Mouse (Mus musculus) neural tube, embryonic 14.5 days (tissue): Measurements from ENCODE around the gene Zbtb49. TPM values are rescaled to one million over a fixed set of nuclear protein-coding genes. Genes with fewer than 3 reads are reported as not detected.

ENCODE experiments used
- ATAC-seq: fragments of 200-750 bp; cut with Nextera tagmentation; 2 replicates; pipeline ENCODE4 v1.8.0; 2017; ENCODE audit warnings: low read depth, mild to moderate bottlenecking, moderate TSS enrichment, moderate library complexity
- H3K27ac ChIP-seq: fragments of 300-500 bp; sonication (generic); 2 replicates; pipeline ENCODE4 v1.5.1; 2014; ENCODE audit warnings: low read depth, mild to moderate bottlenecking, control low read depth, low read length, moderate library complexity, mixed read lengths
- H3K27me3 ChIP-seq: fragments of 300-500 bp; sonication (generic); 2 replicates; pipeline ENCODE4 v1.6.1; 2014; ENCODE audit warnings: low read length; ENCODE audit not compliant: control insufficient read depth, insufficient read depth
- H3K36me3 ChIP-seq: fragments of 300-500 bp; sonication (generic); 2 replicates; pipeline ENCODE4 v1.6.1; 2014; ENCODE audit warnings: low read length, mixed read lengths; ENCODE audit not compliant: control insufficient read depth, insufficient read depth
- H3K4me1 ChIP-seq: fragments of 300-500 bp; sonication (generic); 2 replicates; pipeline ENCODE4 v1.6.1; 2014; ENCODE audit warnings: low read length; ENCODE audit not compliant: control insufficient read depth, insufficient read depth
- H3K4me2 ChIP-seq: fragments of 300-500 bp; sonication (generic); 2 replicates; pipeline ENCODE4 v1.6.1; 2014; ENCODE audit warnings: mild to moderate bottlenecking, low read depth, low read length, control low read depth
- H3K4me3 ChIP-seq: fragments of 300-500 bp; sonication (generic); 2 replicates; pipeline ENCODE4 v1.5.1; 2014; ENCODE audit warnings: low read depth, low read length, control low read depth, mixed read lengths
- H3K9ac ChIP-seq: fragments of 300-500 bp; sonication (generic); replicated peaks from 2 replicates; pipeline ENCODE4 v1.6.1; 2014; ENCODE audit warnings: low read depth, mild to moderate bottlenecking, control low read depth, low read length, mixed read lengths
- H3K9me3 ChIP-seq: fragments of 300-500 bp; sonication (generic); 2 replicates; pipeline ENCODE4 v1.6.1; 2016; ENCODE audit warnings: low read length; ENCODE audit not compliant: control insufficient read depth
- WGBS: fragments of 180-500 bp; shearing (Covaris S2); extraction: QIAGEN DNeasy Blood & Tissue Kit; methylation state at CpG from one replicate; pipeline ENCODE4 v1.1.7; 2014; 5-methylcytosine and 5-hydroxymethylcytosine counted together
- polyA plus RNA-seq: library from polyadenylated mRNA; unstranded; fragments of >200 nt; fragmentation: Nextera tagmentation; extraction: Ambion mirVana; gene quantifications from 2 replicates; pipeline ENCODE4 v1.2.1, GENCODE M21; 2014

The Zbtb49 gene
- polyA plus RNA-seq, 1 experiment from 2014 or later: 20.3 TPM

DNA sequence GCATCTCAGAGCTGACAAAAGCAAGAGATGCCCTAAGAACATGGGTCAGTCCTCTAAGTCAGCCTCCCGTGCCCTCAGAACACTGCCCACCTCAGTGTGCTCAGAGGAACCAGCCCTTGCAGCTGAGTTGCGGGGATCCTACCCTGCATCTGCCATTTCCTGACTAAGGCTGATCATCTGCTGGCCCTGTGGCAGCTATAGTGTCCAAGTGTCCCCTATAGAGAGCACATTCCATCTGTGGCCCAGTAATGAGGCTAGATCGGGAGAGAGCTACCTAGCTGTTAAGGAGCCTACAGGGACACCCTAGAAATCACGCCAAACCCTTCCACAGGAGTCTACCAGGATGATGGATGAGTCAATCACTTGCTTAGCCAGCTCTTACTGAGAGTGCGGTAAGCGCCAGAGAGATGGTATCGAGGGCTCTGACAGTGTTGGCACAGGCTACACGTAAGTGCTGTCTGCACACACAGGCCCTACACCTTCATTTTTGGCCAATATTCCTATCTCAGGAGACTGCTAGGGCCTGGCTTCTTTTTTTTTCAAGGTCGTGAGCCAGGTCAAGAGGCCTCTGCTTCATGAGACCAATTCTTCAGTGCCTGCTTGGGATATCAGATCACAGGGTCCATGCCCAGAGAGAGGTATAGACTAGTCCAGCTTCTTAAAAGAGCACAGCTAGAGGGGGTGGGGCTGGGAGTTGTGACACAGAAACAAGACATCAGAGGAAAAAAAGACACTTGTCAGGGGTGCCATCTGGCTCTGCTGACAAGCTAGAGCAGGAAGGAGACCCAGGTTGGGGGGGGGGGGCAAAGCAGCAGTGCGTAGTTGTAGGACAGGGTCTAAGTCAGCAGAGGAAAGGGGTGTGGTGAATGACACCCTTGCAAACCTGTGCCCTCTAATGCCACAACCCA lies 67.8 kb downstream of the Zbtb49 start:
- ATAC-seq: no peak
- Histone ChIP-seq H3K4me3 (no peak overlapping the region), H3K4me2 (peak overlapping the region; percentile 32), H3K4me1 (peaks cover 68% of the 10 kb centered on the region), H3K36me3 (peaks cover 83% of the 10 kb centered on the region), H3K27ac (no peak overlapping the region), H3K9me3 (no peaks in the 10 kb centered on the region), H3K9ac (0 out of 2 replicates have a peak overlapping the region, but pooled peaks have one; percentile 25), H3K27me3 (no peaks in the 10 kb centered on the region)
- WGBS: 59% methylated on average over 10 of the region's 10 CpGs

DNA sequence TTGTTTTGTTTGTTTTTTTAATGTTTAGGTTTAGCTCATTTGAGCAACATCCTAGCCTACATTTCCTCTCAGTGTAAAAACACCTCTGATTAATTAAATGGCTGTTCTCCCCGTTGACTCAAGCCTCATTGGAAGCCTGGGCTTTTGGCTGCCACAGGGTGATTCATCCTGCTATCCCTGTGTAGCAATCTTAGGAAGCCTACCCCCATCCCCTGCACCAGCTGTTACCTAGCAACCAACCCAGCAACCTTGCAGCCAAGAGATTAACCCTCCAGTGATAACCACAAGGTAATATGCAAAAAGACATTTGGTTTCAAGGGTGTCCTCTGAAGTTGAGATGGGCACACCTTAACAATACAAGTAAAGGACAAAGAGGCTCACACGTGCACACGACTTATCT lies 69.0 kb downstream of the Zbtb49 start:
- Histone ChIP-seq H3K4me1 (peaks cover 57% of the 10 kb centered on the region), H3K9me3 (no peaks in the 10 kb centered on the region), H3K27me3 (no peaks in the 10 kb centered on the region), H3K27ac (no peak overlapping the region), H3K9ac (no peak overlapping the region), H3K4me2 (0 out of 2 replicates have a peak overlapping the region, but pooled peaks have one; percentile 11), H3K36me3 (peaks cover 82% of the 10 kb centered on the region), H3K4me3 (no peak overlapping the region)
- WGBS: 58% methylated on average over 3 of the region's 3 CpGs
- no peak for ATAC-seq

DNA sequence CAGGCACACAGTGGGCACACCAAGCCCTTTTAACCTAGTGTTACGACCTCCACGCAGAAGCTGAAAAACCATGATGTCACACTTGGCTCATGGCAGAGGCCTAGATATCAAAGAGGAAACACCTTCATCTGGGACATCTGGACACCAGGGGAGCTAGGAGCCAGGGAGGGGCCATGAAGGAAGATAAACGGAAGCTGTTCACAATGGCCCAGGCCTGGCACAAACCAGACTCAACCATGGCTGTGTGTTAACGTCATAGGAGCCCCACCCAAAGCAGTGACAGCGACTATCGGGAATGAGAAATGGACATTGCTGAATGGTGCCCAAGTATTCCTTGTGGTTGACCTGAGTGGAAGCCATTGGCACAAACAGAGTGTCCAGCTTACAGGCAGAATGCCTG lies 73.7 kb downstream of the Zbtb49 start:
- H3K27ac ChIP-seq: no peak overlapping the region
- ATAC-seq: no peak
- H3K9me3 ChIP-seq: no peaks in the 10 kb centered on the region
- no peaks in the 10 kb centered on the region for H3K27me3 ChIP-seq
- H3K4me2 ChIP-seq: no peak overlapping the region
- no peak overlapping the region for H3K4me3 ChIP-seq
- H3K36me3 ChIP-seq: peaks cover 75% of the 10 kb centered on the region
- 87% methylated on average over 6 of the region's 6 CpGs for WGBS
- peaks cover 16% of the 10 kb centered on the region for H3K4me1 ChIP-seq
- no peak overlapping the region for H3K9ac ChIP-seq

DNA sequence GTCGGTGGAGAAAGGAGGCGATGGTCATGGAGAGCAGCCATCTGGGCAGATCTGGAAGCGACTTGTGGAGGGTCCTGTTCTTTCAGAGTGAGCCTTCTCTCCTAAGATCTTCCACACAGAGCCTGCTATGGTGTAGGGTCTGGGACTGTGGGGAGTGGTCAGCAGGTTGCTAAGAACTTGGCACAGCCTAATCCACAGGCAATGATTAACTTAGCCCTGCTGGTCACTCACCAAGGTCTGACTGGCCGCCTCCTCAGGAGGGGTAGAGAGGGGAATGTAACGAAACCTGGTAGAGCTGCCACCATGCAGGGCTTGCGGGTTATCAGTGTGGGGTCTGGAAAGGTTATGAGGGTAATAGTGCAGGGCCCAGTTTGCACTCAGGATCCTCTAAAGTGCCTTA lies 79.4 kb downstream of the Zbtb49 start:
- Histone ChIP-seq H3K4me1 (0 out of 2 replicates have a peak, but pooled peaks cover 1% of the 10 kb centered on the region), H3K27me3 (no peaks in the 10 kb centered on the region), H3K9ac (no peak overlapping the region), H3K4me3 (no peak overlapping the region), H3K27ac (no peak overlapping the region), H3K36me3 (peaks cover 85% of the 10 kb centered on the region), H3K4me2 (no peak overlapping the region), H3K9me3 (no peaks in the 10 kb centered on the region)
- WGBS: 81% methylated on average over 6 of the region's 6 CpGs
- no peak for ATAC-seq

Other genes starting within 250 kb of the Zbtb49 start
- 38.7 and 40.6 TPM in 2 replicates for gene Stx18, start 181.7 kb downstream of the Zbtb49 start, polyA plus RNA-seq
- 321 and 367 TPM in 2 replicates for gene Nsg1, start 60.5 kb downstream of the Zbtb49 start, polyA plus RNA-seq
- 37.3 and 44.6 TPM in 2 replicates for gene Lyar, start within 50 bp of the Zbtb49 start, polyA plus RNA-seq
- 110 and 112 TPM in 2 replicates for gene Tmem128, start 39.7 kb upstream of the Zbtb49 start, polyA plus RNA-seq
- gene Otop1, start 55.5 kb upstream of the Zbtb49 start, polyA plus RNA-seq: not detected in 2 replicates
- 0.57 and 1.2 TPM in 2 replicates for gene Drd5, start 98.9 kb upstream of the Zbtb49 start, polyA plus RNA-seq